Mouse (Mus musculus) intestine, embryonic 15.5 days (tissue): ENCODE measurements around the gene Olfr713. TPM values are rescaled to one million over a fixed set of nuclear protein-coding genes. Genes with fewer than 3 reads are reported as not detected.

Source experiments
- ATAC-seq: fragments of 200-750 bp; cut with Nextera tagmentation; 2 replicates; pipeline ENCODE4 v1.8.0; 2017; ENCODE audit warnings: moderate TSS enrichment, moderate library complexity
- H3K27ac ChIP-seq: fragments of 300-500 bp; sonication (generic); 2 replicates; pipeline ENCODE4 v1.5.1; 2015; ENCODE audit warnings: mild to moderate bottlenecking, inconsistent platforms
- H3K27me3 ChIP-seq: fragments of 300-500 bp; sonication (generic); replicated peaks from 2 replicates; pipeline ENCODE4 v1.6.1; 2015; ENCODE audit warnings: inconsistent platforms
- H3K36me3 ChIP-seq: fragments of 300-500 bp; sonication (generic); 2 replicates; pipeline ENCODE4 v1.6.1; 2015; ENCODE audit warnings: inconsistent platforms
- H3K4me1 ChIP-seq: fragments of 300-500 bp; sonication (generic); replicated peaks from 2 replicates; pipeline ENCODE4 v1.6.1; 2015; ENCODE audit warnings: inconsistent platforms
- H3K4me2 ChIP-seq: fragments of 300-500 bp; sonication (generic); replicated peaks from 2 replicates; pipeline ENCODE4 v1.6.1; 2015; ENCODE audit warnings: mild to moderate bottlenecking, inconsistent platforms
- H3K4me3 ChIP-seq: fragments of 300-500 bp; sonication (generic); replicated peaks from 2 replicates; pipeline ENCODE4 v1.5.1; 2015; ENCODE audit warnings: inconsistent platforms
- H3K9ac ChIP-seq: fragments of 300-500 bp; sonication (generic); 2 replicates; pipeline ENCODE4 v1.6.1; 2015; ENCODE audit warnings: inconsistent platforms
- H3K9me3 ChIP-seq: fragments of 300-500 bp; sonication (generic); 2 replicates; pipeline ENCODE4 v1.6.1; 2016; ENCODE audit warnings: inconsistent platforms
- WGBS: fragments of 180-500 bp; shearing (Covaris S2); methylation state at CpG from one replicate; pipeline ENCODE4 v1.1.7; 2015; 5-methylcytosine and 5-hydroxymethylcytosine counted together
- polyA plus RNA-seq: library from polyadenylated mRNA; unstranded; fragments of >200 nt; fragmentation: Nextera tagmentation; extraction: Ambion mirVana; gene quantifications from 2 replicates; pipeline ENCODE4 v1.2.1, GENCODE M21; 2015

Gene Olfr713
- not detected in 2 replicates for polyA plus RNA-seq

DNA sequence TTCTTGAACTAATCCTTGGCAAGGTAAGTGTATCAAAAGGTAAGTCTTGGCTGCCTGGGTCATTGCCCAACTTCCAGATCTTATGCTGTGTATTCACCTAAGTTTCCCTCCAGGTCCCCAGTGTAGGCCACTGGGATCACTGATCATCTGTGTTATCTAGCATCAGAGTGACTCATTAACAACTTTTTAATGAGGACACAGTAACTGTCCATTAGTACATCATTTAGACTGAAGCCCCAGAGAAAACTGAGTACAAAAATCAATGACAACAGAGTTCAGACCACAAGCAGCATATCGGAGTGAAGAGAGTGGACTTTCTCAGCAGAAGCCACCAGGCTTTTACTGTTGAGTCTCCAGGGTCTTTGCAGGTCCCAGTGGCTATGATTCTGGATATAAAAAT lies at the start of gene Olfr713:
Olfr713 (plus strand) TSS at position 301 of the 400 bp plus-strand sequence.
- WGBS = 95% methylated on average over 1 of the region's 1 CpGs
- H3K4me3 ChIP-seq = no peak within 1 kb of the TSS
- no peak within 1 kb of the TSS for H3K9ac ChIP-seq
- H3K4me1 ChIP-seq = no peaks in the 10 kb centered on the region
- no peak within 1 kb of the TSS for H3K4me2 ChIP-seq
- ATAC-seq = no peak
- H3K9me3 ChIP-seq = no peaks in the 10 kb centered on the region
- no peaks in the 10 kb centered on the region for H3K27me3 ChIP-seq
- no peaks in the 10 kb centered on the region for H3K36me3 ChIP-seq
- H3K27ac ChIP-seq = no peak within 1 kb of the TSS

DNA sequence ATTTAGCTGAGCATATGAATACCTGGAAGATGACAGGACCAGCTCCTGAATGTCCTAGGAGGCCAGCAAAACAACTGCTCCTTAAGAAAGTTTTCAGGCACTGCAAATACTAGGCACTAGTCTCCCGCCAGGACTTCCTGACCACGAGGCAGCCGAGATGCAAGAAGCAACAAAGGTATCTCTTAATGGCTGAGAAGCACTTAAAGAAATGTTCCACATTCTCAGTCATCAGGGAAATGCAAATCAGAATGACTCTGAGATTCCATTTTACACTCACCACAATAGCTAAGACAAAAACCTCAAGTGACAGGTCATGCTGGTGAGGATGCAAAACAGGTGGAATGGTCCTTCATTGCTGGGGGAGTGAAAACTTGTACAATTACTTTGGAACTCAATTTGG lies 45.7 kb upstream of the Olfr713 start:
- no peak overlapping the region for H3K9ac ChIP-seq
- H3K36me3 ChIP-seq = no peaks in the 10 kb centered on the region
- 97% methylated on average over 3 of the region's 3 CpGs for WGBS
- ATAC-seq = no peak
- no peaks in the 10 kb centered on the region for H3K9me3 ChIP-seq
- H3K4me3 ChIP-seq = no peak overlapping the region
- no peaks in the 10 kb centered on the region for H3K27me3 ChIP-seq
- H3K4me2 ChIP-seq = no peak overlapping the region
- H3K27ac ChIP-seq = no peak overlapping the region
- no peaks in the 10 kb centered on the region for H3K4me1 ChIP-seq

DNA sequence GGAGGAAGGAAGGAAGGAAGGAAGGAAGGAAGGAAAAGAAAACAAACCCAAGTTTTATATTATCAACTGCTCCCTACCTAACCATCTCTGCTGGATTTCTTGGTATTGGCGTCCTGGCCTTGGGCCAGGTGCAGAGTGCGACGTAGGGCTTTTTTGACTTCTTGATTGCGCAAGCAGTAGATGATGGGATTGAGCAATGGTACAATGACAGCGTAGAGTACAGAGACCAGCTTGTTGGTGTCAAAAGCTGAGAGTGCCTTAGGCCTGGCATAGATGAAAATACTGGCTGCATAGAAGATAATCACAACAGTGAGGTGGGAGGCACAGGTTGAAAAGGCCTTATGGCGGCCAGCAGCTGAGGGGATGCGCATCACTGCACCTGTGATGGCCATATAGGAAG lies 30.2 kb upstream of the Olfr713 start:
- WGBS = 78% methylated on average over 7 of the region's 7 CpGs
- Histone ChIP-seq H3K27me3 (no peaks in the 10 kb centered on the region), H3K9ac (no peak overlapping the region), H3K36me3 (no peaks in the 10 kb centered on the region), H3K4me2 (no peak overlapping the region), H3K4me3 (no peak overlapping the region), H3K27ac (no peak overlapping the region), H3K9me3 (no peaks in the 10 kb centered on the region), H3K4me1 (no peaks in the 10 kb centered on the region)
- peak; percentile 56; the same call in 1 of the 2 replicates for ATAC-seq

DNA sequence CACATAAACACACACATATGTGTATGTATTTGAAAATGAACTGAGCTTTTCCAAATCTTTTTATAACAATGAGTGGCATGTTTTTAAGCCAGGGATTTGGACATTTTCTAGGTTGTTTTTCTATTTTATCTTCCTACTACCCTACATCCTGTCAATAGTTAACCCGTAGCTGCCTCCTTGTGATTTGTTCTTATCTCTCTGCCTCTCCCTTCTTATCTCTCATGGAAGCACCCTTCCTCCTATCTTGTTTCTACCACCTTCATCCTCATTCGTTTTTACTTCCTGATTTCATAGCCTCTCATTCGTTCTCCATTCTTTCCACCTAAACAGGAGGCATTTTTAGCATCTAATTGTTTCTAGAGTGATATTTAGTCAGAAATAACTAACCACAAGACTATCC lies 26.8 kb upstream of the Olfr713 start:
- H3K4me3 ChIP-seq = no peak overlapping the region
- no peak overlapping the region for H3K9ac ChIP-seq
- no peak overlapping the region for H3K27ac ChIP-seq
- peak; percentile 83 for ATAC-seq
- H3K36me3 ChIP-seq = no peaks in the 10 kb centered on the region
- H3K4me2 ChIP-seq = no peak overlapping the region
- H3K4me1 ChIP-seq = no peaks in the 10 kb centered on the region
- 40% methylated on average over 3 of the region's 3 CpGs for WGBS
- no peaks in the 10 kb centered on the region for H3K9me3 ChIP-seq
- no peaks in the 10 kb centered on the region for H3K27me3 ChIP-seq

DNA sequence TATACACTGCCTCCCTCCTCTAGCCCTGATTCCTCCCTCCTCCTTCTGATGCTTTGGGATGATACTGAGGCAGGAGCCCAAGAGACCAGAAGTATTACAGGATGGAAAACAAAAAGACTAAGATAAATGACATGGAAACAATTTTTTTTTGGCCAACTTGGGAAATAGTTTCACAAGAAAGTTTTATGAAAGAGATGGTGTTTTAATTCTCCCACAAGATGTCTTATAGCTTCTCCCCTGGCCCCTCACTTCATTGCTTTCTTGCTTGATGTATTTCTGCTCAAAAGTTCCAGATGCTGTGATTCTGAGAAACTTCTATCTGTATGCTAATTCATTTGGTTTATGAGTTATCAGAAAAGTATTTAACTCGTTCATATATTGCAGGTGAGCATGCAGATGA lies 25.0 kb upstream of the Olfr713 start, which contains the start of gene Olfr2:
Olfr2 (minus strand) TSS at position 101 of the 400 bp plus-strand sequence.
- 30% methylated on average over 1 of the region's 1 CpGs for WGBS
- Histone ChIP-seq H3K4me2 (no peak within 1 kb of the TSS), H3K27ac (no peak within 1 kb of the TSS), H3K36me3 (no peaks in the 10 kb centered on the region), H3K9me3 (no peaks in the 10 kb centered on the region), H3K4me3 (no peak within 1 kb of the TSS), H3K27me3 (no peaks in the 10 kb centered on the region), H3K9ac (no peak within 1 kb of the TSS), H3K4me1 (no peaks in the 10 kb centered on the region)
- no peak for ATAC-seq

DNA sequence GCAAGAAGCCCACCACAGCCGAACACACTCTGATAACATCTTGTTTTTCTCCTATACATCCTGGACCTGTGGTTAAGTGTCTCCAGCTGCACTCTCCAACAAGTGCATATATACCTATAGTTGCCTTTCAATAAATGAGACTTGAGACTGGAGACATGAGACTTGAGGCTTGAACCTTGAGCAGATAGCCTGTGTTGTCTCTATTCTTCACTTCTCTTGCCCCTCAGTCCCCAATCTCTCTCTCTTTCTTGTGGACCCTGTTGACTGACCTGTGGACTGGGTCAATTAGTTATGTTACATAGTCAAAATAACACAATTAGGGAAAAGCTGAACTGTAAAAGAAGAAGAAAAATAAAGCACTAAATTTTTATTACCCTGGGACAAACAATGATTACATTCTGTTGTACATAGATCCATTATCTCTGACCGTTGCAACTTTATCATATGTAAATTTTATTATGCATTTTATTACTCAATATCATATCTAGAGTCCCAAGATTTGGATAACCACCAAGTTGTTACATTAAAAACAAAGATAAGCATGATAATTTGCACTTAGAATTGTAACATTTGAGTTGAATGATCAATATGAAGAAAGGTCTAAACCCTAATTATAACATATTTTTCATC lies 9.1 kb downstream of the Olfr713 start:
- Histone ChIP-seq H3K27ac (no peak overlapping the region), H3K27me3 (no peaks in the 10 kb centered on the region), H3K4me1 (no peaks in the 10 kb centered on the region), H3K4me3 (no peak overlapping the region), H3K9me3 (no peaks in the 10 kb centered on the region), H3K9ac (no peak overlapping the region), H3K4me2 (no peak overlapping the region), H3K36me3 (no peaks in the 10 kb centered on the region)
- ATAC-seq = peak; percentile 79
- WGBS = 69% methylated on average over 2 of the region's 2 CpGs

DNA sequence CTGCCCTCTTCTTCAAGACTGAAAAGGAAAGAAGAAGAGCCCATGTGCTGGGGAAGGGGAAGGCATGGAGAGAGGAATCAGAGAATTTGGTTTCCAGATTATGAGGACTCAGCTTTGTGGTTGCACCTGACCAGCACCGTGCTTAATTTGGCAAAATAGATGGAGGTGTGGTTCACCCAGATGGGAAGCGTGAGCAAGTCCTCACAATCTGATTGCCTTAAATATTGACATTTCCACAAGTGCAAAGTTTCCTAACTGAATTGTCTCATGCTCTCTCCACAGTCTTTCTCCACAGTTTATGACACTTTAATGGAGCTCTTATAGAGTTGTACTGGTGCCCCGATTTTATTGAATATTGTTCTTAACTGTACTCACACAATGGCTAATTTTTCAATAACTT lies 12.2 kb downstream of the Olfr713 start:
- no peaks in the 10 kb centered on the region for H3K27me3 ChIP-seq
- no peak overlapping the region for H3K4me3 ChIP-seq
- peak; percentile 60; the same call in 1 of the 2 replicates for ATAC-seq
- H3K9me3 ChIP-seq = no peaks in the 10 kb centered on the region
- H3K27ac ChIP-seq = no peak overlapping the region
- H3K4me2 ChIP-seq = no peak overlapping the region
- H3K9ac ChIP-seq = no peak overlapping the region
- H3K36me3 ChIP-seq = no peaks in the 10 kb centered on the region
- H3K4me1 ChIP-seq = no peaks in the 10 kb centered on the region
- WGBS = 69% methylated on average over 3 of the region's 3 CpGs

DNA sequence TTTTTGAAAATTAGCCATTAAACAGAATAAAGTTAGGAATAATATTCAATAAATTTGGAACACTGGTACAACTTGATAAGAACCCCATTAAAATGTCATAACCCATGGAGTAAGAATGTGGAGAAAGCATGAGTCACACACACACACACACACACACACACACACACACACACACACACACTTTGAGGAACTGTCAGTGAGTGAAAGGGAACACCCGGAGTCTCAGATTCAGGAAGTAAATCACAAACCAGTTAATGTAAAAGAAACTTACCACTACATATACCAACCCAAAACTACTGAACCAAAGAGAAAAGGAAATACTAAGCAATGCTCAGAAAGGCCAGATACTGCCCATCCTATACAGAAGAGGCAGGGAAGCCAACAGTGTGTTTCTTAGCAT lies 13.4 kb downstream of the Olfr713 start:
- Histone ChIP-seq H3K27me3 (no peaks in the 10 kb centered on the region), H3K9ac (no peak overlapping the region), H3K27ac (no peak overlapping the region), H3K36me3 (no peaks in the 10 kb centered on the region), H3K9me3 (no peaks in the 10 kb centered on the region), H3K4me1 (no peaks in the 10 kb centered on the region), H3K4me2 (no peak overlapping the region), H3K4me3 (no peak overlapping the region)
- WGBS = 58% methylated on average over 1 of the region's 1 CpGs
- ATAC-seq = no peak

DNA sequence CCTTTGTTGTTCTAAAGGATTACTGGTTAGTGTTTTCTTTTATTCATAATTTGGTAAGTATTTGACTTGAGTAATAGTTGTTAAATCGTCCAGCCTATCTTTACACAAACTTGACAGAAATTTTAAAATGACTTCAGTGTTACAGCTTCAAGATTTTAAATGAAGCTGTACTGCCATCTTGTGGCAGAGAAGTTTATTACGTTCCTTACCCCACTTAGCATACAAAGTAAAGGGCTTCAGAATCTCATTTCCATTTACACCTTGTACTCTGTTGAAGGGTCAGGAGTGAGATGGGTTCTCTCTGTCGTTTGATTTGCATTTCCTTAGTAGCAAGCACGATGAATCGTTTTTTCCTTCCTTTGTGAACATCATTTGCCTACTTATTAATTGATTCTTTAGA lies 14.9 kb downstream of the Olfr713 start:
- H3K4me1 ChIP-seq = no peaks in the 10 kb centered on the region
- H3K27ac ChIP-seq = no peak overlapping the region
- no peaks in the 10 kb centered on the region for H3K27me3 ChIP-seq
- H3K9ac ChIP-seq = no peak overlapping the region
- H3K9me3 ChIP-seq = no peaks in the 10 kb centered on the region
- peak; percentile 61; the same call in 1 of the 2 replicates for ATAC-seq
- H3K4me2 ChIP-seq = no peak overlapping the region
- no peaks in the 10 kb centered on the region for H3K36me3 ChIP-seq
- WGBS = under 1% methylated on average over 5 of the region's 5 CpGs
- H3K4me3 ChIP-seq = no peak overlapping the region

DNA sequence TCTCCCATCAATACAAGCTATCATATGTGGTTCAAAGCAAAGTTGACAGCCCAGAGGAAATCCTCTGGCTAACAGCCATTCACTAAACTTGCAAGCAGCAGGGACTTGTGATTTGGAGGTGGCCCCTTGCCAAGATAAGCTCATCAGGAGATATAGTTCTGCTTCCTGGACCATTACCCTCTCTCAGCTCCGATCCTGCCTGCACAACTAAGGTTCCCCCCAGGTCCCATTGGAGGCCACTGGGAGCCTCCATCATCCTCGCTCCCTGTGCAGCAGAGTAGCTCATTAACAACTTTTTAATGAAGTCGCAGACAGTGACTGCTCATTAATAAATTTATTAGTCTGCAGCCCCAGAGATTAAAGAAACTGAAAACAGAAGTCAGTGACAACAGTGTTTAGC lies 16.6 kb downstream of the Olfr713 start:
- Histone ChIP-seq H3K9me3 (no peaks in the 10 kb centered on the region), H3K27me3 (no peaks in the 10 kb centered on the region), H3K4me3 (no peak overlapping the region), H3K27ac (no peak overlapping the region), H3K4me2 (no peak overlapping the region), H3K9ac (no peak overlapping the region), H3K4me1 (no peaks in the 10 kb centered on the region), H3K36me3 (no peaks in the 10 kb centered on the region)
- WGBS = 39% methylated on average over 3 of the region's 3 CpGs
- no peak for ATAC-seq

DNA sequence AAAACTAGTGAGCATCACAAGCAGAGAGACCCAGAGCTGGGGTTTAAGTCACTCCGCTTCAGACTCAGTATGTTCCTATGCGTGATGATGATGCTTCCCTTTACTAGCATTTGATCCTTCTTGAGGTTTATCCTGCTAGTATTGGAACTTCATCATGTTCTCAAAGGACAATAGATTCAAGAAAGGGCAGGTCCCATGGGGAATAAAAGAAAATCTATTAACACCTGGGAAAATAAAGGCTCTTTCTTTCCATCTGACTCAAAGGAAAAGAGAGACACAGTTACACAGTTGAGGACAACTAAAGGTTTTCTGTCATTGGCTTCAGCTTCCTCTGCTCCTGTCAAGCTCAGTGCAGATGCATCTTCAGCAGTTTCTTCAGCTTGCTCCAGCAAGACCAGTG lies 39.7 kb downstream of the Olfr713 start, which contains the start of gene Olfr714:
Olfr714 (plus strand) TSS at position 301 of the 400 bp plus-strand sequence.
- ATAC-seq = no peak
- Histone ChIP-seq H3K36me3 (no peaks in the 10 kb centered on the region), H3K27me3 (no peaks in the 10 kb centered on the region), H3K4me3 (no peak within 1 kb of the TSS), H3K9me3 (no peaks in the 10 kb centered on the region), H3K4me2 (no peak within 1 kb of the TSS), H3K9ac (no peak within 1 kb of the TSS), H3K27ac (no peak within 1 kb of the TSS), H3K4me1 (no peaks in the 10 kb centered on the region)
- 96% methylated on average over 2 of the region's 2 CpGs for WGBS
